Mouse (Mus musculus) adrenal gland, adult (tissue): ENCODE data around the gene Bad.

Experiments
- DNase-seq, 2 experiments: peaks; one replicate each; pipeline ENCODE4 v3.0.0; 2022 to 2023; ENCODE audit warnings: low spot score in 1 of 2; ENCODE audit not compliant: inconsistent age in 2 of 2

Bad gene

DNA sequence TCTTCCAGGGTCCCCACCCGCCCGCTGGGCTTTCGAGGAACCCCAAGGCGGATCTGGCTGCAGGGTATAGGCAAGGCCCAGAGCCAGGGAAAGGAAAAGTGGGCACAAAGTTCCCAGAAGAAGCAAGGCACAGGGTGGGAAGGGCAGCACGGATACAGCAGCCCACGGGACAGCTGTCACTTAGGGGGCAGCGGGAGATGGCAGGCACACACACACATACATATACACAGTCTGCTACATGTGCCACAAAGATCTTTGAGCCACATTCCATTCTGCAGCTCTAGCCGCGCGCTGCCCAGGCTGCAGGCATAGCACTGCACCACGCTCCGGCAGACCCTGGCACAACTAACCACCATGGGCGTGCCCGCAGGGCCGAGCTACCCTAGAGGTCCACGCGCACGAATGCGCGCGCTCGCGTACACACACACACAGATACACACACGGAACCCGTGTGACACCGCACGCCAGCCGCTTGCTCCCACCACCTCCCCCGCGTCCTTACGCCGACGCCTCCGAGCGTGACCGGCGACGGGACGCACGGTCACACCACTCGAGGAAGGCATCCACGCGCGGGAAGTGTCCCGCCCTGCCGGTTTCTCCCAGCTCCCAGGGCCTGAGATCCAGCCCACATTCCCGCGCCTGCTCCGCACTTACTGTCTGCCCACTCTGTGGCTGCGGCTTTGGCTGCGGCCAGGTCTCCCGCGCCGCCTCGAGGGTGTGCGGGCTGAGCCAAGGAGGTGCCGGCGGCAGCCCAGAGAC is 8.0 kb upstream of the Bad start:
- DNase-seq = peak in 1 of 2 experiments; percentile 61

DNA sequence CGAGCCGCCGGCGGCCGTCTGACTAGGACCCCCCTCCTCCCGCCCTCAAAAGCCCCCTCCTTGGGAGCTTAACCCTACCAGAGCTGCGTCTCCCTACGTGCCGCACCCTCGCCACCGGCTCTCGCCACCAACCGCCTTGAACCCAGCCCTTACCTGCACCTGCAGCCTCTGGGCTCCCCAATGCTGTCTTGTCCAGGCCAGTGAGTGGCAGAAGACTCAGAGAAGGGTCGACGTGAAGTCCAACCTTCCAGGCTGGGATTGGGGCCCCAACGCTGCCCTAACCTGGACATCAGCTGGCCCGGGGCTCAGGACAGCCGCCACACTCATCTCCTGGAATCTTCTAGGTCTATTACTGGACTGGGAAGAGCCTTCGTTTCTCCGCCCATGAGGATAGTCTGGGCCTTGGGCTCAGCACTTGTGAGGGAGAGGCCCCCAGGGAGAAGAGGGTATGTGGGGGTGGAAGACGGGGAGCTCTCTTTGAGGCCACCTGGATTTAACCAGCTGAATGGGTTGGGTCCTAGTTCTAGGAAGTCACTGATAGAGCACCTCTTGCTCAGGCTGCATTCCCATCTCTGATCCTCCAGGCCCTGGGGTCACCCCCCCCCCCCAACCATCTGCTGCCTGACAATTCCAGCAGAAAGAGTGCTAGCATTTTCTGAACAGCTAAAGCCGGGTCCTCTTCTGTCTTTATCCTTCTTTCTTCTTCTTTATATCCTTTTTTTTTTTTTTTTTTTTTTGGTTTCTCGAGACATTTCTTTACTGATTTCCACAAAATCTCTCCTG is 7.3 kb upstream of the Bad start, which contains the start of gene Kcnk4:
Gene Kcnk4 (minus strand): TSS at position 321 of the 783 bp plus-strand sequence.
- no peak for DNase-seq

DNA sequence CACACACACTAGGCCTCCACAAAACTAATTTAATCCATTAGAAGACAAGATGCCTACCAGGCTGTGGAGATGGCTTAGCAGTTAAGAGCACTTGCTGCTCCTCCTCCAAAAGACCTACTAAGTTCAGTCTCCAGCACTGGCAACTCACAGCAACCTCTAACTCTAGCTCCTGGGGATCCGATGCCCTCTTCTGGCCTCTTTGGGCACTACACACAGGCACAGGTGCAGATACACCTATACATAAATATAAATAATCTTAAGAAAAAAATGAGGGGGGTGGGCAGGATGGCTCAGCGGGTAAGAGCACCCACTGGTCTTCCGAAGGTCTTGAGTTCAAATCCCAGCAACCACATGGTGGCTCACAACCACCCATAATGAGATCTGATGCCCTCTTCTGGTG is 5.4 kb upstream of the Bad start:
- DNase-seq = peak in 1 of 2 experiments; percentile 65

- DNase-seq = peak in 1 of 2 experiments; percentile 63
These were observed 3.9 kb upstream of the Bad start for GRCm38 (mm10) chr19:6937541-6938465.

DNA sequence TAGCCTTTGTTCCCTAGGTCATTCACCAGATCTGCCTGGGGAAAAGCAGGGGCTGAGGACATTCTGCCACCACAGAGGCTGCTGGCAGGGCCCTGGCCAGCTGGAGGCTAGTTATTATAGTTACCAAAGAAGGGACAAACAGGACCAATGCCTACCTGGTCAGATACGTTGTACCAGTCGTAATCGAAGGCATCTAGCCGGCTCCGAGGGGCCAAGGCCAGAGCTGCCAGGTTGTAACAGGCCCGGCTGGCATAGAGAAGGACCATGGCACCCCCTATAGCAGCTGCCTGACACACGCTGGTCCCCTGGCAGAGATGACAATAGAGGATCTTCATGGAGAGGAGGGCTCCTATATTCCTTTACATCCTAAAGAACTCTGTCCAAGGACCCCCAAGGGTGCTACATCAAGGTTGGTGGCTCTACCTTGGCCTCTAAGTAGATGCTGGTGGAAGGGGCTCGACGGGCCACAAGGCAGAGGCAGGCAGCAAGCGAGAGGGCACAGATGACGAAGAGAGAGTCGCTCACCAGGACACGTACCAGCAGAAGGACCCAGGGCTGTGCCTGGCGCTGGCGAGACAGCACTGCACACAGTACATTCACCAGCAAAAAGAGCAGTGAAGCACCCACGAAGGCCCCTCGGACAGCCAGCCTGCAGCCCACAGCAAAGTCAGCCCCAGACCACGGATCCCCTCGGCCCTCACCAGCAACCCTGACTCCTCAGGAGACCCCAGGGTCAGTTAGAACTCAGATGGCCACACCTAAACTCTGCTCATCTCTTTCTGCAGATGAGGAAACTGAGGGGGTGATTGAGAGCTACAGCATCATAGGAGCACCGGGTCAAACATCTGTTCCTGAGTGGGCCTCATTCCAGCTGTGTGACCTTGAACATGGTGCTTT is 2.3 kb upstream of the Bad start:
- DNase-seq = no peak

GRCm38 (mm10) chr19:6940396-6941351 is 987 bp upstream of the Bad start:
- peak in 1 of 2 experiments; percentile 62 for DNase-seq

GRCm38 (mm10) chr19:6942249-6942691 is 609 bp downstream of the Bad start, which contains the start of gene Gpr137:
TSS of gene Gpr137 (minus strand) at chr19:6942480.
- peak; percentile 98 to 99 for DNase-seq

- DNase-seq = no peak
These were observed 1.1 kb downstream of the Bad start for GRCm38 (mm10) chr19:6942764-6943163.

DNA sequence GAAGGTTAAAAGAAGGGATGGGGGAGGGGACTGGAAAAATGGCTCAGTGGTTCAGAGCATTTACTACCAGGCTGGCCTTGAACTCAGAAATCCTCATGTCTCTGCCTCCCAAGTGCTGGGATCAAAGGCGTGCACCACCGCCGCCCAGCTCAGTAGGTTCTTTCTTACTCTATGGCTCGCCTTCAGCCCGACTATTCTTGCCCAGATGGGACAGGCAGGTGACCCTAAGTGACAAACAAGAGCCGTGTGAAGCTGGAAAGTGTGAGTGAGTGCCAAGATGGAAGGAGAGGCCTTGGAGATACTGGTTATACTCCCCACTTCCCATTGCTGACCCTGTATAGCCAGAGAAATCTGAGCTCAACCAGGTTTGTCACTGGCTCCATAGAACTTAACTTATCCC is 2.0 kb downstream of the Bad start:
- DNase-seq = peak in 1 of 2 experiments; percentile 47

- DNase-seq = no peak
These were observed 6.1 kb downstream of the Bad start for GRCm38 (mm10) chr19:6947742-6948141.

DNA sequence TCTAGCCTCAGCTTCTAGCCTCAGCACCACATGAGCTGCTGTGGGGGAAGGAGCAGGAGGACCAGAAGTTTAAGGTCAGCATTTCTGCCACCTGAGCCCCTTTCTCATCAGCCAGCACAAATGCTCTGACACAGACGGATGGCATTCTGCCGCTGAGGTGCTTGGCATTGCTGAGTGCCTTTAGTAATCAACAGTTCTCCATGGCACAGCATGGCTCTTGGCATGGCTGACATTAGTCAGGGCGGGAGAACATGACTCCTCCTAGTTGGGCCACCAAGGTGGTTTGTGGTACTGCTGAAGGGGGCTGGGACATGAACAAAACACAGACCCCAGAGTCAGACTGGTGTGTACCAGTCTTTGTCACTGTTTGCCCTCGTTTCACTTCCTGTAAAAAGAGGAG is 6.5 kb downstream of the Bad start:
- no peak for DNase-seq

- no peak for DNase-seq
These were observed 7.9 kb downstream of the Bad start for GRCm38 (mm10) chr19:6949532-6949931.

DNA sequence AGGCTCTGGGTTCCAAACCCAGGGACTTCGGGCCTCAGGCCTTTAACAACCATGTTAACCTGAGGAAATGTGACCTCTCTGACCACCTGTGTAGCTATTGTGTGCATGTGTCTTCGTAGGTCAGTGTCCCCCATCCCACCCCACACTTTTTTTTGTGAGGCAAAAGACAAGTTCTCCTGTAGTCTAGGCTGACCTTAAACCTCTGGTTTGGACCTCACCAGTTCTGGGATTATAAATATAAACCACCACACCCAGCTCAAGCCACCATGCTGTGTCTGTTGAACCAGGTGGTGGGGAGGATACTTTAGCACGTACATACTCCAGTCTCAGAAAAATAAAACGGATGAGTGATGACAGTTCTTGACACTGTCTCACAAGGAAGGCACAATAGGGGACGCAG is 8.3 kb downstream of the Bad start:
- peak in 1 of 2 experiments; percentile 46 for DNase-seq

GRCm38 (mm10) chr19:6950613-6951153 is 9.0 kb downstream of the Bad start:
- peak; percentile 76 to 94 for DNase-seq

- DNase-seq = peak; percentile 97 to 99
These were observed 9.8 kb downstream of the Bad start for GRCm38 (mm10) chr19:6951381-6951968.

DNA sequence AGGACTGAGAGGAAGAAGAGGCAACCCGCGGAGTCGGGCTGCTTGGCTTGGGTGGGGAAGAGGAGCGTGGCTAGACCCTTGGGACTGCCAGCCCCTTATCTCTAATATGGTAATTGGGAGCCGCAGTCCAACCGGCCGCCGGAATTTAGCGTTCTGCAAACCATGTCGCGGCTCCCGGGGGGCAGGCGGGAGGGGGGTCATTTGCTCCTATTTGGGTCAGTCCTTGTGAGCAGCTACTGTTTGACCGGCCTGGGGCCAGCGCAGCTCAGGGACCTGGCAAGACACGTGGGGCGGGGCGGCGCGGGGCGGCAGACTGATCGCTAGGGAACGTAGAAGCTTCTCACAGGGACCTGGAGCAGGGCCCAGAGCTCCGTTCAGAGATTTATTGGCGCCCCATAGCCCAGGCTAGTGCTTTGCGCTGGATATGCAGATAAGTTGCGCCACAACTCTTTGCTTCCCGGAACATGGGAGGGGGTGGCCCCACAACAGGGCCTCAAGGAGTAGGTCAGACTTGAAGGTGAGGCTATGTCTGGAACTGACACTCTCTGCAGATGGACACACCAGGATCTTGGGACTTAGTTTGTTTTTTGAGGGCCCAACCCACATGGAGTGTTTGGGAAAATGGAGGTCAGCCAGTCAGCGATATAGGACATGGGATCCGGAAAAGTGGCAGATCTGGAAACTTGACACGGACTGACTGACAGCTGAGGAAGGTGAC is 10.5 kb downstream of the Bad start:
- peak; percentile 92 to 96 for DNase-seq

GRCm38 (mm10) chr19:6952712-6953037 is 11.0 kb downstream of the Bad start:
- peak; percentile 90 to 93 for DNase-seq

DNA sequence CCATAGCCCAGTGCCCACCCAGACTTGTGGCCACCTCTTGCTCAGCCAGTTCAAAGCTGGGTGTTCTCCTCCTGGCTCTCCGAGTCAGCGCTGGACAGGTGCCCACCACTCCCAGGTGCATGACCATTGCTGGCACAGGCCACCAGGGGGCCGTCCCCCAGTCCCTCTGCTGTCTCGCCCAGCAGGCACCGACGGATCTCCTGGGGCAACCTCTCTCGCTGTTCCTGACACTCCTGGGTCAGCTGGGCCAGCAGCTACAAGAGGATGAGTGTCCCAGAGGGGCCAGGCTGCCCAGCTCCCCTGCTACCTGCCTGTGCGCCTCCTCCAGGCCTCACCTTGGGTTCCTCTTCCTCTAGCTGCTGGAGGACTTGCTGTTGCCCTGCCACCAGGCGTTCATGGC is 12.4 kb downstream of the Bad start:
- peak; percentile 72 to 80 for DNase-seq
